Mouse (Mus musculus) C2C12 (cell line): Measurements from ENCODE around the gene Schip1. TPM values are rescaled to one million over a fixed set of nuclear protein-coding genes. Genes with fewer than 3 reads are reported as not detected.

ENCODE experiments used
- H3K27me3 ChIP-seq: one replicate; pipeline ENCODE4 v1.6.1; 2011; ENCODE audit not compliant: control insufficient read depth, insufficient read depth, insufficient read length
- H3K36me3 ChIP-seq: one replicate; pipeline ENCODE4 v1.6.1; 2011; ENCODE audit not compliant: control insufficient read depth, insufficient read depth
- H3K4me3 ChIP-seq: one replicate; pipeline ENCODE4 v1.5.1; 2011; ENCODE audit warnings: mild to moderate bottlenecking, control low read depth; ENCODE audit not compliant: poor library complexity, insufficient read depth, severe bottlenecking
- H3K79me2 ChIP-seq: one replicate; pipeline ENCODE4 v1.6.1; 2011; ENCODE audit not compliant: control insufficient read depth, insufficient read depth
- H3K79me3 ChIP-seq: one replicate; pipeline ENCODE4 v1.6.1; 2011; ENCODE audit warnings: low read depth, control low read depth
- H3ac ChIP-seq: one replicate; pipeline ENCODE3; 2011; ENCODE audit warnings: low read depth; ENCODE audit not compliant: control insufficient read depth, insufficient read length
- CEBPB ChIP-seq: IDR thresholded peaks from one replicate; pipeline ENCODE4 v1.6.1; 2011; ENCODE audit warnings: low read depth, mild to moderate bottlenecking, control low read depth, moderate library complexity
- CTCF ChIP-seq: IDR thresholded peaks from one replicate; pipeline ENCODE4 v1.5.1; 2011; ENCODE audit not compliant: control insufficient read depth, insufficient read depth, insufficient read length
- FOSL1 ChIP-seq: IDR thresholded peaks from one replicate; pipeline ENCODE4 v1.8.0; 2011; ENCODE audit warnings: mild to moderate bottlenecking, low read length; ENCODE audit not compliant: poor library complexity, insufficient read depth, severe bottlenecking
- MAX ChIP-seq: IDR thresholded peaks from one replicate; pipeline ENCODE4 v1.6.1; 2011; ENCODE audit warnings: mild to moderate bottlenecking, control low read depth
- MYOD1 ChIP-seq: IDR thresholded peaks from one replicate; pipeline ENCODE4 v1.6.1; 2011; ENCODE audit warnings: low read depth; ENCODE audit not compliant: control insufficient read depth, insufficient read length
- MYOG ChIP-seq: IDR thresholded peaks from one replicate; pipeline ENCODE4 v1.6.1; 2011; ENCODE audit not compliant: control insufficient read depth, insufficient read length; ENCODE audit errors: extremely low read depth
- USF1 ChIP-seq: IDR thresholded peaks from one replicate; pipeline ENCODE4 v1.6.1; 2011; ENCODE audit warnings: low read depth, mild to moderate bottlenecking, control low read depth, moderate library complexity
- polyA plus RNA-seq: library from polyadenylated mRNA; unstranded; fragments of >200 nt; fragmentation: generic; extraction: Trizol; gene quantifications from one replicate; pipeline ENCODE4 v1.2.1, GENCODE M21; 2012; ENCODE audit warnings: missing spikeins

The Schip1 gene
- polyA plus RNA-seq, 1 experiment = 28.6 TPM

GRCm38 (mm10) chr3:68138833-68139627 is 74.4 kb downstream of the Schip1 start:
- Histone ChIP-seq H3K4me3 (no peak overlapping the region), H3K27me3 (no peaks in the 10 kb centered on the region)
- TF ChIP-seq USF1 = no peak

GRCm38 (mm10) chr3:68150688-68151087 is 86.1 kb downstream of the Schip1 start:
- no peaks in the 10 kb centered on the region for H3K36me3 ChIP-seq
- TF ChIP-seq CEBPB (no peak), CTCF (no peak), MAX (no peak), FOSL1 (no peak), MYOG (no peak), USF1 (no peak), MYOD1 (no peak)
- no peak overlapping the region for H3ac ChIP-seq
- no peaks in the 10 kb centered on the region for H3K27me3 ChIP-seq
- no peaks in the 10 kb centered on the region for H3K79me3 ChIP-seq
- no peak overlapping the region for H3K4me3 ChIP-seq
- no peaks in the 10 kb centered on the region for H3K79me2 ChIP-seq

More at GRCm38 (mm10) chr3:68138833-68139627, 74.4 kb downstream of the Schip1 start:
- Histone ChIP-seq H3ac (no peak overlapping the region), H3K79me2 (no peaks in the 10 kb centered on the region), H3K79me3 (no peaks in the 10 kb centered on the region), H3K36me3 (no peaks in the 10 kb centered on the region)

GRCm38 (mm10) chr3:68160175-68160574 is 95.6 kb downstream of the Schip1 start:
- TF ChIP-seq MYOD1 (no peak), CEBPB (no peak), FOSL1 (no peak), USF1 (no peak), CTCF (no peak), MAX (no peak), MYOG (no peak)
- H3K79me3 ChIP-seq = no peaks in the 10 kb centered on the region
- no peaks in the 10 kb centered on the region for H3K27me3 ChIP-seq
- no peaks in the 10 kb centered on the region for H3K36me3 ChIP-seq
- H3K4me3 ChIP-seq = no peak overlapping the region
- H3ac ChIP-seq = no peak overlapping the region
- H3K79me2 ChIP-seq = no peaks in the 10 kb centered on the region

GRCm38 (mm10) chr3:68160760-68161159 is 96.2 kb downstream of the Schip1 start:
- TF ChIP-seq MYOD1 (no peak), MYOG (no peak), CEBPB (no peak), CTCF (no peak), USF1 (no peak)
- Histone ChIP-seq H3K27me3 (no peaks in the 10 kb centered on the region), H3ac (no peak overlapping the region), H3K79me2 (no peaks in the 10 kb centered on the region), H3K4me3 (no peak overlapping the region), H3K36me3 (no peaks in the 10 kb centered on the region), H3K79me3 (no peaks in the 10 kb centered on the region)

GRCm38 (mm10) chr3:68178248-68178647 is 113.6 kb downstream of the Schip1 start:
- H3K36me3 ChIP-seq = no peaks in the 10 kb centered on the region
- H3K4me3 ChIP-seq = no peak overlapping the region

GRCm38 (mm10) chr3:68187471-68187870 is 122.9 kb downstream of the Schip1 start:
- Histone ChIP-seq H3K79me3 (no peaks in the 10 kb centered on the region), H3K79me2 (no peaks in the 10 kb centered on the region), H3K36me3 (no peaks in the 10 kb centered on the region), H3K4me3 (no peak overlapping the region), H3K27me3 (no peaks in the 10 kb centered on the region), H3ac (no peak overlapping the region)
- no peak for TF ChIP-seq MYOG
- TF ChIP-seq MYOD1 = no peak
- no peak for TF ChIP-seq FOSL1

More at GRCm38 (mm10) chr3:68178248-68178647, 113.6 kb downstream of the Schip1 start:
- H3K79me2 ChIP-seq = no peaks in the 10 kb centered on the region
- no peaks in the 10 kb centered on the region for H3K27me3 ChIP-seq
- H3K79me3 ChIP-seq = no peaks in the 10 kb centered on the region
- TF ChIP-seq MYOD1 = no peak
- no peak for TF ChIP-seq FOSL1
- no peak for TF ChIP-seq CEBPB
- no peak for TF ChIP-seq MAX
- TF ChIP-seq USF1 = no peak
- TF ChIP-seq MYOG = no peak
- no peak for TF ChIP-seq CTCF
- no peak overlapping the region for H3ac ChIP-seq
